Mouse (Mus musculus): ENCODE data around the gene Gm14190. TPM values are rescaled to one million over a fixed set of nuclear protein-coding genes. Genes with fewer than 3 reads are reported as not detected.
"Not testable (repeated sequence)": the region's sequence is repeated elsewhere in the genome, so short reads cannot be mapped to it uniquely, and the experiment has no call there.

The Gm14190 gene
- not detected in 2 replicates for total RNA-seq (2015)
- not detected in 2 replicates for total RNA-seq (2017)

DNA sequence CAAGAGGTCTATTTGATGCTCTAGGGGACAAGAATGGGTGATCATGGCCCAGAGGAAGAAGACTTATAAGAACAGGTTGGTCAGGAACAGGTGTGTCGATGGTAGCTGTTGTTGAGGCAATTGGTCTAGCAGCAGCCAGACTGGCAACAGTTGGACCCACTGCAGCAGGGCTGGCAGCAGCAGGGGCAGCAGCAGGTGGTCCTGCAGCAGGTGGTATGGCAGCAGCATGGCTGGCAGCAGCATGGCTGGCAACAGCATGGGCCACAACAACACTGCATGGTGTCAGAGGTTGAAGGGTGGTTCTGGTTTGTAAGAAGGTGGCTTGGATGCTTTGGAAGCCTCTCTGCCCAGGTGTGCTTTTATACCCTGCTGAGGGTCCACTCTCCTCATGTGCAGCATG, at the start of gene Gm14190:
Gm14190 (minus strand) TSS at position 278 of the 400 bp plus-strand sequence.
- no peak for ATAC-seq (ENCODE audit: poor library complexity, severe bottlenecking)

DNA sequence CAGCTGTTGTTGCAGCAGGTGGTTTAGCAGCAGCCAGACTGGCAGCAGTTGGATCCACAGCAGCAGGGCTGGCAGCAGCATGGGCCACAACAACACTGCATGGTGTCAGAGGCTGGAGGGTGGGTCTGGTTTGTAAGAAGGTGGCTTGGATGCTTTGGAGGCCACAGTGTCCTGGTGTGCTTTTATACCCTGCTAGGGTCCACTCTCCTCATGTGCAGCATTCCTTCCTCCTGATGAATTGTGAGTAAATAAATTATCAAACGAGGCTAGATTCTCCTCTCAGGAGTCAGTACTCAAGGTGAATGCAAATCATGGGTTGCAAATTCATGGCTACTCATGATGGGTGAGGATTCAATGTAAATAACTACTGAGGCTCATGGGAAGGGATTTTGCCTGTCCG, 43.6 kb upstream of the Gm14190 start, which contains the start of gene Gm14180:
Gm14180 (minus strand) TSS at position 101 of the 400 bp plus-strand sequence.
- ATAC-seq (ENCODE audit: poor library complexity, severe bottlenecking), result no peak

DNA sequence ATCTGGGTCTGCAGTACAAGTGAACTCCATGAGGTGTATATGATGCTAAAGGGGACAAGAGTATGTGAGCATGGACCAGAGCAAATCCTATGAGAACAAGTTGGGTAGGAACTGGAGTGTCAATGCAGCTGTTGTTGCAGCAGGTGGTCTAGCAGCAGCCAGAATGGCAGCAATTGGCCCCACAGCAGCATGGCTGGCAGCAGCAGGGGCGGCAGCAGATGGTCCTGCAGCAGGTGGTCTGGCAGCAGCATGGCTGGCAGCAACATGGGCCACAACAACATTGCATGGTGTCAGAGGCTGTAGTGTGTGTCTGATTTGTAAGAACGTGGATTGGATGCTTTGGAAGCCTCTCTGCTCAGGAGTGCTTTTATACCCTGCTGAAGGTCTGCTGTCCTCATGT, 33.5 kb upstream of the Gm14190 start:
- ATAC-seq (ENCODE audit: poor library complexity, severe bottlenecking), result no peak

DNA sequence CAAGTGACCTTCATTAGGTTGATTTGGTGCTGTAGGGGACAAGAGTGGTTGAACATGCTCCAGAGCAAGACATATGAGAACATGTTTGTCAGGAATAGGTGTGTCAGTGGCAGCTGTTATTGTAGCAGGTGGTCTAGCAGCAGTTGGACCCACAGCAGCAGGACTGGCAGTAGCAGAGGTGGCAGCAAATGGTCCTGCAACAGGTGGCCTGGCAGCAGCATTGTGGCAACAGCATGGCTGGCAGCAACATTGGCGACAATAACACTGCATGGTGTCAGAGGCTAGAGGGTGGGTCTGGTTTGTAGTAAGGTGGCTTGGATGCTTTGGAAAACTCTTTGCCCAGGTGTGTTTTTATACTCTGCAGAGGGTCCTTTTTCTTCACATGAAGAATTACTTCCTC, 28.2 kb upstream of the Gm14190 start:
- ATAC-seq (ENCODE audit: poor library complexity, severe bottlenecking), result no peak

GRCm38 (mm10) chr11:99685235-99685634, 5.3 kb downstream of the Gm14190 start:
- ATAC-seq (ENCODE audit: poor library complexity, severe bottlenecking), result not testable (repeated sequence)

- ATAC-seq (ENCODE audit: poor library complexity, severe bottlenecking), result no peak
Observed at GRCm38 (mm10) chr11:99683481-99683880, 7.1 kb downstream of the Gm14190 start.

DNA sequence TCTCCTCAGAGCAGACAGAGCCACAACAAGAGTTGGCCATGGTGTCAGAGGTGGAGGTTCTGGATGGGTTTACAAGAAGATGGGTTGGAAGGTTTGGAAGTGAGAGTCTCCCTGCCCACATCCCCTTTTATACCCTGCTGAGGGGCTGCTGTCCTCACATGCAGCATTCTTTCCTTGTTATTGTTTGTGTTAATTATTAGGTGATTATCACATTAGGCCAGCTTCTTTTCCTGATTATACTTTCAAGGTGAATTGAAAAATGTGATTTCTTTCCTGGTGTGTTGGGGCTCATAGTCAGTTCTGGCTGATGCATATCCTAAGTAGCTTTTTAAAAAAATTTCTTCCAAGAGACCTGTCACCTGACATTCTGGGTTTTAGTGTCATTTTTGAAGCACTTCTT, 24.7 kb downstream of the Gm14190 start, which contains the start of gene Krtap4-6:
Krtap4-6 (minus strand) TSS at position 101 of the 400 bp plus-strand sequence.
- no peak for ATAC-seq (ENCODE audit: poor library complexity, severe bottlenecking)

- ATAC-seq (ENCODE audit: poor library complexity, severe bottlenecking), result no peak
Observed at GRCm38 (mm10) chr11:99662802-99663201, 27.7 kb downstream of the Gm14190 start.

DNA sequence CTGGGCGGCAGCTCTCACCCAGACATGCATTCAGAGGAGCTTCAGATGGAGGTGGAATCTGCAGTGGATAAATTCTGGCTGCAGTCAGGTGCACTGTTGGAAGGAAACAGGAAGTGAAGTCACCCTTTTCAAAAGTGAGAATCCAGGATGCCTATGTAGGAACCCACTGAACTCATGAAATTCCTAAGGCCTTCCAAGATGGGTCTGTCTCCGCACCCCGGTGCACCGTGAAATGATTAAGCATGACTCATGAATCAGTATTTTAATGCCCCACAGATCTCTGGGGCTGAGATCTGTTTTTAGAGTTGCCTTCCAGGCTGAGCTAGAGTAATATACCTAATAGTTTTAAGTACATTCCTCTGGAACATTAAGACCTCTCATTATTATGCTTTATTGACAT, 31.3 kb downstream of the Gm14190 start:
- no peak for ATAC-seq (ENCODE audit: poor library complexity, severe bottlenecking)

DNA sequence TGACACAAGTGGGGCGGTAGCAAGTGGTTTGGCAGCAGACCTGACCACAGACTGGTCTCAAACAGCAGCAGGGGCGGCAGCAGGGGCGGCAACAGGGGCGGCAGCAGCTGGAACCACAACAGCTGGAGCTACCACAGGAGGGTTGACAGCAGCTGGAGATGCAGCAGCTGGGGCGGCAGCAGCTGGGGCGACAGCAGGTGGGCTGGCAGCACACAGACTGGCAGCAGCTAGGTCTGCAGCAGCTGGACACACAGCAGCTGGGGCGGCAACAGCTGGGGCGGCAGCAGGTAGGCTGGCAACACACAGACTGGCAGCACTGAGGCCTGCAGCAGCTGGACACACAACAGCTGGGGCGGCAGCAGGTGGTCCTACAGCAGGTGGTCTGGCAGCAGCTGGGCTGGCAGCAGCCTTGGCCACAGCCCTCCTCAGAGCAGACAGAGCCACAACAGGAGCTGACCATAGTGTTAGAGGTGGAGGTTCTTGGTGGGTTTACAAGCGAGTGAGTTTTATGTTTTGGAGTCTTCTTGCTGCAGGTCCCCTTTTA, 32.0 kb downstream of the Gm14190 start, which contains the start of gene Gm11563:
Gm11563 (minus strand) TSS at position 494 of the 544 bp plus-strand sequence.
- ATAC-seq (ENCODE audit: poor library complexity, severe bottlenecking), result not testable (repeated sequence)

DNA sequence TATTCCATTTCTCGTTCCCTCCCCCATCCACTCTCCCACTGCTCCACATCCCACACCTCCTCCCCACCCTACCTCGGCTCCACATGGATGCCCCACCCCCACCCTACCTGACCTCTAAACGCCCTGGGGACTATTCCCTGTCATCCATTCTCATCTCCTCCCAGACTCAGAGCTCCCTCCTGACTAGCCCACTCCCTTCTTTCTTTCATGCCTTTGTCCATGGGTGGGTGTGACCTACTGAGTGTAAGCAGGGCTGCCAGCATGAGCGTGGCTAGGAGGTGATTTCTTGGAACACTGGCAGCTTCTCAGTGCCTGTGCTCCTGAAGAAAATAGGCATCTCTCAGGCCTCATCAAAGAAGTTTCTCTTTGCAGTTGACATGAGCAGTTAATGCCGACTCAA, 33.5 kb downstream of the Gm14190 start:
- no peak for ATAC-seq (ENCODE audit: poor library complexity, severe bottlenecking)

DNA sequence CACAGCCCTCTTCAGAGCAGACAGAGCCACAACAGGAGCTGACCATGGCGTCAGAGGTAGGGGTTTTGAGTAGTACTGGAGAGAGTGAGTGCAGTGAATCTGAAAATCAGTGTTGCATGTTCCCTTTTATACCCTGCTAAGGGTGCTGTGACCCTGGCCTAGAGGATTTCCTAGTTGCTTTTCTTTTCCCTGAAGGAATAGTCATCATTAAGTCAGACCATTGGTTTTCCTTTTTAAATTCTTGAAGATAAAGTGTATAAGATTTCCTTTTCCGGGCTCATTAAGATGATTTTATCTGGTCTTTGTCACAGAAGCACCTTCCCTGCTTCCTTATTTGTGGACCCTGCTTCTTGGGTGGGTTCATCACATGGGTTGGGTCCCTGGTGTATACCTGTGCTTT, 40.4 kb downstream of the Gm14190 start, which contains the start of gene Gm11555:
Gm11555 (minus strand) TSS at position 101 of the 400 bp plus-strand sequence.
- no peak for ATAC-seq (ENCODE audit: poor library complexity, severe bottlenecking)

DNA sequence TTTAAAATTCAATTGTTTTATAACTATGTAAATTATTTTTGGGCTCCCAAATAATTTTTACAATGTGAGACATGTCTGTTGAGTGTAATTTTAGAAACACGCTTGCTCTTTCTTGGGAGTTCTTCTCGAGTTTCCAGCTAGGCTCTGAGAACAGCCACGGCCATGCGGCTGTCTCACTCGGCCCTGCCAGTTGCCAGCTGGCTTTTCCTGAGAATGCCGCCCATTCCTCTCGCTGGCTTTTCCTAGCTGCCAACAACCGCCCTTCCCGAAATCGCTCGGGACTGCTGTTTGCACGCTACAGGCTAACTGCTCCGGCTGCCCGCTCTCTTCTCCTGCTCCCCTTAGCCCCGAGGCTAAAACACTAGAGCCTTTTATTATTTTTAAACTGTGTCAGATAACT, 44.1 kb downstream of the Gm14190 start:
- no peak for ATAC-seq (ENCODE audit: poor library complexity, severe bottlenecking)

DNA sequence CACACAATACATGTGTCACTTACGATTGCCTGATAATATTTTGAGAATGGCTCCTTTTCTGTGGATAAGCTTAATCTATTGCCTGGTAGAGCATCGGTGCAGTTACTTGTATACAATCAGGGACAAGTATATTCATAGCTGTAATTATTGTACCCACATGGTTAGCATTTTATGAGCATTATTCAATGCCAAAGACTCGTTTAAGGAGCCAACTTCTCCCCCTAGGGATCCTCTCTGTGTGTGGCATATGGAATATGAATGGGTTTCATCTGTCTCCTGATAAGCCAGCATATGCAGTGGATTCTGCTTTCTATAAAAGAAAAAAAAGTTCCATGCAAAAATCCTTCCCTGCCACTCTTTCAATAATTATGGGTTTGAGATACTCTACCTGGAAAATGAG, 46.2 kb downstream of the Gm14190 start:
- no peak for ATAC-seq (ENCODE audit: poor library complexity, severe bottlenecking)

DNA sequence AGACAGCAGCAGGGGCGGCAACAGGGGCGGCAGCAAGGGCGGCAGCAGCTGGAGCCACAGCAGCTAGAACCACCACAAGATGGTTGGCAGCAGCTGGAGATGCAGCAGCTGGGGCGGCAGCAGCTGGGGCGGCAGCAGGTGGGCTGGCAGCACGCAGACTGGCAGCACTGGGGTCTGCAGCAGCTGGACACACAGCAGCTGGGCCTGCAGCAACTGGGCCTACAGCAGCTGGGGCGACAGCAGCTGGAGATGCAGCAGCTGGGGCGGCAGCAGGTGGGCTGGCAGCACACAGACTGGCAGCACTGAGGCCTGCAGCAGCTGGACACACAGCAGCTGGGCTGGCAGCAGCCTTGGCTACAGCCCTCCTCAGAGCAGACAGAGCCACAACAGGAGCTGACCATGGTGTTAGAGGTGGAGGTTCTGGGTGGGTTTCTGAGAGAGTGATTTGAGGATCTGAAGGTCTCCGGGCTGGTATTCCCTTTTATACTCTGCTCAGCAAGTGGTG, 46.9 kb downstream of the Gm14190 start, which contains the start of gene Krtap4-7:
Krtap4-7 (minus strand) TSS at position 455 of the 505 bp plus-strand sequence.
- ATAC-seq (ENCODE audit: poor library complexity, severe bottlenecking), result not testable (repeated sequence)

DNA sequence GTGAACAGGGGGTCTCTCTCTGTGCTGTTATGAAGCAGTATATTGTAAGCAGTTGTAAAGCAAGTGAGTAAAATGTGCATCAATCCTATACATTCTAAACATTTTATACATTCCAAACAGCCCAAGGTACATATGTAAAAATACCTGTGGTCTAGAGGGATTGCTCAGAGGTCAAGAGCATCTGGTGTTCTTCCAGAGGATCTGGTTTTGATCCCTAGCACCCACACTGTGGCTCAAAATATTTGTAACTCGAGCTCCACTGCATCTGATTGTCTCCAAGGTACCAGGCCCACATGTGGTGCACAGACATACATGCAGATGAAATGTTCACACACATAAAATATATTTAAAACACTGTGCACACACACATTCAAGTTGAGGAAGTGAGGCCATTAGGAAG, 49.6 kb downstream of the Gm14190 start:
- ATAC-seq (ENCODE audit: poor library complexity, severe bottlenecking), result no peak

Other genes starting within 250 kb of the Gm14190 start
Only the 30 nearest of the 39 such genes appear.
- not detected in 2 replicates for gene Krt40, start 147.6 kb downstream of the Gm14190 start, total RNA-seq (2015)
- gene Krt40, start 147.6 kb downstream of the Gm14190 start, total RNA-seq (2017), result not detected in 2 replicates
- gene Krtap3-3, start 139.9 kb downstream of the Gm14190 start, total RNA-seq (2015), result not detected in 2 replicates
- not detected in 2 replicates for gene Krtap3-3, start 139.9 kb downstream of the Gm14190 start, total RNA-seq (2017)
- not detected in 2 replicates for gene Krtap3-2, start 133.9 kb downstream of the Gm14190 start, total RNA-seq (2015)
- not detected in 2 replicates for gene Krtap3-2, start 133.9 kb downstream of the Gm14190 start, total RNA-seq (2017)
- gene Gm11939, start 131.3 kb downstream of the Gm14190 start, total RNA-seq (2015), result not detected in 2 replicates
- gene Gm11939, start 131.3 kb downstream of the Gm14190 start, total RNA-seq (2017), result not detected in 2 replicates
- gene Krtap3-1, start 124.1 kb downstream of the Gm14190 start, total RNA-seq (2015), result not detected in 2 replicates
- gene Krtap3-1, start 124.1 kb downstream of the Gm14190 start, total RNA-seq (2017), result not detected in 2 replicates
- gene Krtap1-5, start 109.7 kb downstream of the Gm14190 start, total RNA-seq (2015), result not detected in 2 replicates
- not detected in 2 replicates for gene Krtap1-5, start 109.7 kb downstream of the Gm14190 start, total RNA-seq (2017)
- not detected in 2 replicates for gene Krtap1-4, start 107.1 kb downstream of the Gm14190 start, total RNA-seq (2015)
- not detected in 2 replicates for gene Krtap1-4, start 107.1 kb downstream of the Gm14190 start, total RNA-seq (2017)
- not detected in 2 replicates for gene Krtap1-3, start 99.4 kb downstream of the Gm14190 start, total RNA-seq (2015)
- gene Krtap1-3, start 99.4 kb downstream of the Gm14190 start, total RNA-seq (2017), result not detected in 2 replicates
- not detected in 2 replicates for gene Krtap9-3, start 92.6 kb downstream of the Gm14190 start, total RNA-seq (2015)
- gene Krtap9-3, start 92.6 kb downstream of the Gm14190 start, total RNA-seq (2017), result not detected in 2 replicates
- not detected in 2 replicates for gene Gm11938, start 87.4 kb downstream of the Gm14190 start, total RNA-seq (2015)
- not detected in 2 replicates for gene Gm11938, start 87.4 kb downstream of the Gm14190 start, total RNA-seq (2017)
- not detected in 2 replicates for gene Gm11937, start 80.6 kb downstream of the Gm14190 start, total RNA-seq (2015)
- gene Gm11937, start 80.6 kb downstream of the Gm14190 start, total RNA-seq (2017), result not detected in 2 replicates
- gene Krtap2-4, start 75.9 kb downstream of the Gm14190 start, total RNA-seq (2015), result not detected in 2 replicates
- not detected in 2 replicates for gene Krtap2-4, start 75.9 kb downstream of the Gm14190 start, total RNA-seq (2017)
- gene Gm11562, start 70.3 kb downstream of the Gm14190 start, total RNA-seq (2015), result not detected in 2 replicates
- gene Gm11562, start 70.3 kb downstream of the Gm14190 start, total RNA-seq (2017), result not detected in 2 replicates
- not detected in 2 replicates for gene Krtap4-1, start 62.5 kb downstream of the Gm14190 start, total RNA-seq (2015)
- not detected in 2 replicates for gene Krtap4-1, start 62.5 kb downstream of the Gm14190 start, total RNA-seq (2017)
- not detected in 2 replicates for gene Krtap4-2, start 55.7 kb downstream of the Gm14190 start, total RNA-seq (2015)
- not detected in 2 replicates for gene Krtap4-2, start 55.7 kb downstream of the Gm14190 start, total RNA-seq (2017)
- not detected in 2 replicates for gene Krtap4-7, start 46.7 kb downstream of the Gm14190 start, total RNA-seq (2015)
- not detected in 2 replicates for gene Krtap4-7, start 46.7 kb downstream of the Gm14190 start, total RNA-seq (2017)
- not detected in 2 replicates for gene Gm11555, start 40.5 kb downstream of the Gm14190 start, total RNA-seq (2015)
- not detected in 2 replicates for gene Gm11555, start 40.5 kb downstream of the Gm14190 start, total RNA-seq (2017)
- gene Gm11563, start 31.8 kb downstream of the Gm14190 start, total RNA-seq (2015), result not detected in 2 replicates
- not detected in 2 replicates for gene Gm11563, start 31.8 kb downstream of the Gm14190 start, total RNA-seq (2017)
- not detected in 2 replicates for gene Krtap4-6, start 24.8 kb downstream of the Gm14190 start, total RNA-seq (2015)
- gene Krtap4-6, start 24.8 kb downstream of the Gm14190 start, total RNA-seq (2017), result not detected in 2 replicates
- gene Gm14180, start 43.5 kb upstream of the Gm14190 start, total RNA-seq (2015), result not detected in 2 replicates
- not detected in 2 replicates for gene Gm14180, start 43.5 kb upstream of the Gm14190 start, total RNA-seq (2017)
- not detected in 2 replicates for gene Gm11595, start 82.2 kb upstream of the Gm14190 start, total RNA-seq (2015)
- gene Gm11595, start 82.2 kb upstream of the Gm14190 start, total RNA-seq (2017), result not detected in 2 replicates
- not detected in 2 replicates for gene Krtap4-8, start 90.0 kb upstream of the Gm14190 start, total RNA-seq (2015)
- not detected in 2 replicates for gene Krtap4-8, start 90.0 kb upstream of the Gm14190 start, total RNA-seq (2017)
- gene Krtap4-9, start 94.5 kb upstream of the Gm14190 start, total RNA-seq (2015), result not detected in 2 replicates
- gene Krtap4-9, start 94.5 kb upstream of the Gm14190 start, total RNA-seq (2017), result not detected in 2 replicates
- gene Gm11596, start 102.7 kb upstream of the Gm14190 start, total RNA-seq (2015), result not detected in 2 replicates
- gene Gm11596, start 102.7 kb upstream of the Gm14190 start, total RNA-seq (2017), result not detected in 2 replicates
- gene Gm11569, start 108.2 kb upstream of the Gm14190 start, total RNA-seq (2015), result not detected in 2 replicates
- not detected in 2 replicates for gene Gm11569, start 108.2 kb upstream of the Gm14190 start, total RNA-seq (2017)
- gene Gm11554, start 113.7 kb upstream of the Gm14190 start, total RNA-seq (2015), result not detected in 2 replicates
- not detected in 2 replicates for gene Gm11554, start 113.7 kb upstream of the Gm14190 start, total RNA-seq (2017)
- not detected in 2 replicates for gene Krtap4-13, start 119.2 kb upstream of the Gm14190 start, total RNA-seq (2015)
- gene Krtap4-13, start 119.2 kb upstream of the Gm14190 start, total RNA-seq (2017), result not detected in 2 replicates
- not detected in 2 replicates for gene Gm11564, start 124.9 kb upstream of the Gm14190 start, total RNA-seq (2015)
- gene Gm11564, start 124.9 kb upstream of the Gm14190 start, total RNA-seq (2017), result not detected in 2 replicates
- not detected in 2 replicates for gene 2300003K06Rik, start 147.3 kb upstream of the Gm14190 start, total RNA-seq (2015)
- gene 2300003K06Rik, start 147.3 kb upstream of the Gm14190 start, total RNA-seq (2017), result not detected in 2 replicates
- not detected in 2 replicates for gene Krtap4-16, start 160.9 kb upstream of the Gm14190 start, total RNA-seq (2015)
- not detected in 2 replicates for gene Krtap4-16, start 160.9 kb upstream of the Gm14190 start, total RNA-seq (2017)

Data from megakaryocyte, adult 5-6 weeks (primary cell).